In genomic region chr11:95076041-95076535, GRCm38 (mm10) we compare ENCODE assay signal across 8 mouse cellular contexts. TPM values are rescaled to one million over a fixed set of nuclear protein-coding genes. Genes with fewer than 3 reads are reported as not detected.
DNase-seq lines count a peak whose midpoint lies in the region; ATAC-seq and TF ChIP-seq lines count a peak whose summit lies in the region.

No protein-coding gene starts in this region.

- intact Hi-C loops in gastrocnemius, postnatal 14 days (cut with DNase I; ENCODE audit: low total_unique reads), result loop anchor here (2.0 kb wide), 1 partner anchor 29 kb away; no protein-coding TSS in a partner anchor

- DNase-seq in spleen, adult 18-20 months, result peak; percentile 27 to 61
- no peak for DNase-seq in spleen, postnatal 4 days (ENCODE audit: low spot score in 2 of 2)
- peak; percentile 84 to 87 for DNase-seq in cerebellum, postnatal 14 days
- DNase-seq in gastrocnemius, postnatal 14 days, result peak; percentile 35
- peak; percentile 85 for DNase-seq in kidney, adult 18-20 months
- DNase-seq in liver, result peak; percentile 34
- peak; percentile 61 for DNase-seq in midbrain, postnatal 0 days (ENCODE audit: low spot score)
- peak; percentile 75 for DNase-seq in stomach, postnatal 0 days (ENCODE audit: low spot score)

- no peak for TF ChIP-seq EP300 in stomach, postnatal 0 days (optimal IDR thresholded peaks at IDR 0.05)

- no peaks in the 10 kb centered on the region for H3K9me3 ChIP-seq in midbrain, postnatal 0 days (ENCODE audit: low read length)
- no peaks in the 10 kb centered on the region for H3K9me3 ChIP-seq in stomach, postnatal 0 days (ENCODE audit: control insufficient read depth, low read length)

- peak overlapping the region; percentile 81 for H3K4me3 ChIP-seq in midbrain, postnatal 0 days (ENCODE audit: low read depth, low read length)
- H3K4me3 ChIP-seq in stomach, postnatal 0 days (ENCODE audit: low read depth, low read length), result peak overlapping the region; percentile 67

- 2% methylated on average over 41 of the region's 42 CpGs for WGBS in midbrain, postnatal 0 days
- 1% methylated on average over 40 of the region's 42 CpGs for WGBS in stomach, postnatal 0 days

- peak overlapping the region; percentile 71 for H3K4me2 ChIP-seq in midbrain, postnatal 0 days (ENCODE audit: low read depth, low read length, poor library complexity, severe bottlenecking)
- H3K4me2 ChIP-seq in stomach, postnatal 0 days (replicated peaks; ENCODE audit: low read depth), result peak overlapping the region; percentile 85

- peak; percentile 59; the same call in 1 of the 2 replicates for ATAC-seq in midbrain, postnatal 0 days (ENCODE audit: low FRiP score)
- peak; percentile 21 for ATAC-seq in stomach, postnatal 0 days (ENCODE audit: low FRiP score, low TSS enrichment)

- H3K4me1 ChIP-seq in midbrain, postnatal 0 days (ENCODE audit: insufficient read depth, low read length), result peaks cover 7% of the 10 kb centered on the region; the same call in 1 of the 2 replicates
- H3K4me1 ChIP-seq in stomach, postnatal 0 days (replicated peaks; ENCODE audit: control insufficient read depth, insufficient read depth), result peaks cover 17% of the 10 kb centered on the region

- H3K9ac ChIP-seq in midbrain, postnatal 0 days (replicated peaks; ENCODE audit: low read length, poor library complexity, severe bottlenecking), result peak overlapping the region; percentile 73
- peak overlapping the region; percentile 80 for H3K9ac ChIP-seq in stomach, postnatal 0 days (ENCODE audit: low read length)

- no peaks in the 10 kb centered on the region for H3K36me3 ChIP-seq in midbrain, postnatal 0 days (ENCODE audit: insufficient read depth, low read length)
- no peaks in the 10 kb centered on the region for H3K36me3 ChIP-seq in stomach, postnatal 0 days (ENCODE audit: control insufficient read depth, insufficient read depth, low read length)

- H3K27me3 ChIP-seq in midbrain, postnatal 0 days (ENCODE audit: insufficient read depth, low read length), result no peaks in the 10 kb centered on the region
- no peaks in the 10 kb centered on the region for H3K27me3 ChIP-seq in stomach, postnatal 0 days (ENCODE audit: control insufficient read depth, insufficient read depth, low read length)

- peak overlapping the region; percentile 82 for H3K27ac ChIP-seq in midbrain, postnatal 0 days (ENCODE audit: low read depth, low read length)
- H3K27ac ChIP-seq in stomach, postnatal 0 days (replicated peaks), result peak overlapping the region; percentile 92

- TF ChIP-seq CTCF in midbrain, postnatal 0 days (IDR thresholded peaks at IDR 0.05), result peak; percentile 62
- peak; percentile 43 for TF ChIP-seq CTCF in stomach, postnatal 0 days (IDR thresholded peaks at IDR 0.05; ENCODE audit: low read depth)

RNA-seq across cellular contexts. Expression of gene Itga3, which starts 0.5 kb away (rescaled TPM):
- total RNA-seq in gastrocnemius, postnatal 14 days (2021), result 1 to 10 TPM; 3.5 to 4.0 TPM
- total RNA-seq in midbrain, postnatal 0 days (2014; rRNA removed), result 33.2 and 38.3 TPM in 2 replicates
- polyA plus RNA-seq in midbrain, postnatal 0 days (2015; fragmentation: Nextera tagmentation; extraction: Ambion mirVana), result 11.2 and 12.3 TPM in 2 replicates
- polyA plus RNA-seq in stomach, postnatal 0 days (2015; fragmentation: Nextera tagmentation; extraction: Ambion mirVana), result 15.6 and 17.0 TPM in 2 replicates

RNA-seq across cellular contexts. Expression of gene Pdk2, which starts 34.9 kb away (rescaled TPM):
- total RNA-seq in gastrocnemius, postnatal 14 days (2021), result 100 to 1,000 TPM; 330 to 344 TPM
- 14.1 and 18.1 TPM in 2 replicates for total RNA-seq in midbrain, postnatal 0 days (2014; rRNA removed)
- polyA plus RNA-seq in midbrain, postnatal 0 days (2015; fragmentation: Nextera tagmentation; extraction: Ambion mirVana), result 30.8 and 32.7 TPM in 2 replicates
- polyA plus RNA-seq in stomach, postnatal 0 days (2015; fragmentation: Nextera tagmentation; extraction: Ambion mirVana), result 29.8 and 39.0 TPM in 2 replicates

RNA-seq across cellular contexts. Expression of gene Dlx3, which starts 43.8 kb away (rescaled TPM):
- total RNA-seq in gastrocnemius, postnatal 14 days (2021), result not detected
- total RNA-seq in midbrain, postnatal 0 days (2014; rRNA removed), result 0.33 TPM in 1 of 2 replicates, not detected in the other
- polyA plus RNA-seq in midbrain, postnatal 0 days (2015; fragmentation: Nextera tagmentation; extraction: Ambion mirVana), result not detected in 2 replicates
- 8.0 and 8.5 TPM in 2 replicates for polyA plus RNA-seq in stomach, postnatal 0 days (2015; fragmentation: Nextera tagmentation; extraction: Ambion mirVana)

Comparison
In these comparisons a context has a peak if more than half of its experiments do, and no peak if none do; other contexts are left out.
1. DNase-seq: peak in spleen, adult 18-20 months (2 of 2), cerebellum, postnatal 14 days (2 of 2), gastrocnemius, postnatal 14 days (single experiment), kidney, adult 18-20 months (single experiment), liver (single experiment), midbrain, postnatal 0 days (single experiment) and stomach, postnatal 0 days (single experiment); none in spleen, postnatal 4 days (0 of 2).
2. RNA of gene Pdk2, which starts 34.9 kb away (total RNA-seq): 330 to 344 TPM in gastrocnemius, postnatal 14 days; 14.1 to 18.1 TPM in midbrain, postnatal 0 days; every median in the first group is over 10 times any median in the second.